Mouse (Mus musculus) embryonic facial prominence, embryonic 12.5 days (tissue): ENCODE results near the gene Hist1h2br. TPM values are rescaled to one million over a fixed set of nuclear protein-coding genes. Genes with fewer than 3 reads are reported as not detected.

Source experiments
- microRNA-seq: library from miRNA; unstranded; fragments of <30 nt; microRNA quantifications from one replicate; pipeline ENCODE4, GENCODE M21; 2017
- polyA plus RNA-seq: library from polyadenylated mRNA; unstranded; fragments of >200 nt; fragmentation: Nextera tagmentation; extraction: Ambion mirVana; gene quantifications from 2 replicates; pipeline ENCODE4 v1.2.1, GENCODE M21; 2016

The Hist1h2br gene
- polyA plus RNA-seq, 1 experiment from 2014 or later, result 34.0 TPM

Small RNA genes lying within 50 kb of the gene (microRNA-seq; reads per million reads assigned to microRNA genes)
- not detected for gene Gm19658
- not detected for gene Gm44346
- gene Gm44466, result not detected

Other genes with a start within 250 kb of the Hist1h2br start
- not detected in 2 replicates for gene Olfr1362, start 219.7 kb upstream of the Hist1h2br start, polyA plus RNA-seq
- gene Olfr11, start 191.2 kb upstream of the Hist1h2br start, polyA plus RNA-seq, result not detected in 2 replicates
- gene Olfr1361, start 170.4 kb upstream of the Hist1h2br start, polyA plus RNA-seq, result not detected in 2 replicates
- gene Olfr1360, start 156.3 kb upstream of the Hist1h2br start, polyA plus RNA-seq, result not detected in 2 replicates
- gene Olfr1359, start 135.6 kb upstream of the Hist1h2br start, polyA plus RNA-seq, result not detected in 2 replicates
- gene Hist1h2bl, start 117.6 kb upstream of the Hist1h2br start, polyA plus RNA-seq, result 3.1 and 3.6 TPM in 2 replicates
- 41.3 and 50.1 TPM in 2 replicates for gene Hist1h2ai, start 117.3 kb upstream of the Hist1h2br start, polyA plus RNA-seq
- 17.9 and 30.8 TPM in 2 replicates for gene Hist1h3h, start 116.1 kb upstream of the Hist1h2br start, polyA plus RNA-seq
- gene Hist1h2bm, start 111.7 kb upstream of the Hist1h2br start, polyA plus RNA-seq, result 8.3 and 8.9 TPM in 2 replicates
- gene Hist1h4j, start 98.7 kb upstream of the Hist1h2br start, polyA plus RNA-seq, result 1.6 and 1.9 TPM in 2 replicates
- 4.7 and 8.9 TPM in 2 replicates for gene Hist1h4k, start 83.2 kb upstream of the Hist1h2br start, polyA plus RNA-seq
- gene Hist1h2ak, start 79.9 kb upstream of the Hist1h2br start, polyA plus RNA-seq, result 37.1 and 46.3 TPM in 2 replicates
- gene Hist1h2bn, start 79.6 kb upstream of the Hist1h2br start, polyA plus RNA-seq, result 4.1 and 4.3 TPM in 2 replicates
- 35.1 and 35.4 TPM in 2 replicates for gene Hist1h1b, start 53.1 kb upstream of the Hist1h2br start, polyA plus RNA-seq
- gene Hist1h3i, start 50.4 kb upstream of the Hist1h2br start, polyA plus RNA-seq, result 144 and 172 TPM in 2 replicates
- gene Hist1h2an, start 46.5 kb upstream of the Hist1h2br start, polyA plus RNA-seq, result 13.0 and 18.3 TPM in 2 replicates
- gene Hist1h2bp, start 46.3 kb upstream of the Hist1h2br start, polyA plus RNA-seq, result 1.5 and 1.8 TPM in 2 replicates
- gene Hist1h2bq, start 23.5 kb upstream of the Hist1h2br start, polyA plus RNA-seq, result 35.6 and 40.3 TPM in 2 replicates
- gene Hist1h2ao, start 23.3 kb upstream of the Hist1h2br start, polyA plus RNA-seq, result not detected in 2 replicates
- not detected in 2 replicates for gene Hist1h4m, start 22.0 kb upstream of the Hist1h2br start, polyA plus RNA-seq
- gene Hist1h4n, start 1.5 kb upstream of the Hist1h2br start, polyA plus RNA-seq, result 18.0 and 19.5 TPM in 2 replicates
- 4,825 and 4,891 TPM in 2 replicates for gene Hist1h2ap, start 236 bp upstream of the Hist1h2br start, polyA plus RNA-seq
- gene Zfp184, start 111.4 kb downstream of the Hist1h2br start, polyA plus RNA-seq, result 21.7 and 23.6 TPM in 2 replicates
- 0.33 TPM in 1 of 2 replicates, not detected in the other for gene Pom121l2, start 147.5 kb downstream of the Hist1h2br start, polyA plus RNA-seq
- 0.69 and 0.95 TPM in 2 replicates for gene Prss16, start 176.0 kb downstream of the Hist1h2br start, polyA plus RNA-seq
- 8.0 and 8.3 TPM in 2 replicates for gene Hist1h2ah, start 201.8 kb downstream of the Hist1h2br start, polyA plus RNA-seq
- 19.4 and 20.1 TPM in 2 replicates for gene Hist1h2bk, start 202.1 kb downstream of the Hist1h2br start, polyA plus RNA-seq
- gene Hist1h4i, start 207.6 kb downstream of the Hist1h2br start, polyA plus RNA-seq, result 26.8 and 29.2 TPM in 2 replicates
- 117 and 124 TPM in 2 replicates for gene Hist1h2ag, start 209.2 kb downstream of the Hist1h2br start, polyA plus RNA-seq
- gene Hist1h2bj, start 209.5 kb downstream of the Hist1h2br start, polyA plus RNA-seq, result 15.2 and 17.7 TPM in 2 replicates